Mouse (Mus musculus): ENCODE results near the gene Trpc3.
"Not testable (repeated sequence)": the region's sequence is repeated elsewhere in the genome, so short reads cannot be mapped to it uniquely, and the experiment has no call there.

Gene Trpc3

DNA sequence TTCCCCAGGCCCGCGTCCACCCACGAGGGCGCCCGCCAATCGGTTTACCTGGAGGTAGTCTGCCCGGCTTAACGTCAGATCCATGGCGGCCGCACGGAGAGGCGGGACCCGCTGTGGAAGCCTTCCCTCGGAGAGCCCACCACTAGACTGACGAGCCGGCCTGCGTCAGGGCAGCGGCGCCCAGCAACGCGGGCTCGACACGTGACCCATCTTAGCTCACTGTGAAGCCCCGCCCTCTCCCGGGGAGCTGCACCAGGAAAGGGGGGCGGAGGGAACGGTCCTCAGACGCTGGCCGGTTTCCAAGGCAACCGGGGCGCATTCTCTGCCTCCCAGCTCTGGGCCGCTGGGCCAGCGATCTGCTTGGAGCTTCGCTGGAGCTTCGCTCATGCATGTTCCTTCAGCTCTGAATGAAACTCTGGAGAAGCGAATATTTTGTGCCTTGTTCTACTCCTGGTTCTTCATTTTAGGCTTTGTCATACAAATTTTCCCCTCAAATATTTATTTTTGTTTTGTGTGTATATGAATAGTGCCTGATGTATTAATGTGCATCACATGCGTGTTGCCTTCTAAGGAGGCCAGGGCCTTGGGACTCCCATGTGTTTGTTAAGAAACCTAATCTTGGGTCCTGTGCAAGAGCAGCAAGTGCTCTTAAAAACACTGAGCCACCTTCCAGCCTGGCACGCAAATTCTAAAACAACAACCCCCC lies 76.6 kb downstream of the Trpc3 start, which contains the start of gene Bbs7:
Gene Bbs7 (minus strand): TSS at position 276 of the 706 bp plus-strand sequence.
- CTCF ChIA-PET = interaction anchor here in 1 of 4 experiments (1.0 kb wide), 1 partner anchor 118 kb away, joined by 3 read pairs; no protein-coding TSS in a partner anchor
- POLR2A ChIA-PET = interaction anchor here (0.6 to 1.6 kb wide), 10 partner anchors 8 to 807 kb away, joined by 3 to 10 read pairs (median 3); partner anchors contain the start of genes Ccna2 (in 3 of the 4), Nudt6 (in 1 of the 4) and Spata5 (in 1 of the 4)

DNA sequence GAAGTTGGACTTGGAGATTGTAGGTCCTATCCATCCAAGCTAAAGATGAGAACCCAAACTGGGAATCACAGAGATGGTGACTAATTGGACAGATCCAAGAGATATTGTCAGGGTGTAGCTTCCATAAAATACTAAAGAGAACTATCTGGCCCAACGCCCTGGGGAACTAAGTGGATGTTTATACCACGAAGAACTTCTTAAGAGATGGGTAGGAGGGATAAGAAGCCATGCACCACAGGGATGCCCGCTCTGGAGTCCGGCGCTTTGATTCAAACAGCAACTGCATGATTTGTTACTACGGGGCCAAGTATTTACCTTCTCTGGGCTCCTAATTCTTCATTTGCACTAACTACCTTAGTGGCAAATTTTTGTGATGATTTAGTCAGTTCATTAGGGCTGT lies 77.3 kb downstream of the Trpc3 start:
- POLR2A ChIA-PET = interaction anchor here in 3 of 4 experiments (0.6 to 1.6 kb wide), 7 partner anchors 41 to 807 kb away, joined by 3 to 10 read pairs (median 3); partner anchors contain the start of genes Ccna2 (in 3 of the 3), Nudt6 (in 1 of the 3) and Spata5 (in 1 of the 3)
- CTCF ChIA-PET = interaction anchor here in 1 of 4 experiments (1.0 kb wide), 1 partner anchor 118 kb away, joined by 3 read pairs; no protein-coding TSS in a partner anchor

DNA sequence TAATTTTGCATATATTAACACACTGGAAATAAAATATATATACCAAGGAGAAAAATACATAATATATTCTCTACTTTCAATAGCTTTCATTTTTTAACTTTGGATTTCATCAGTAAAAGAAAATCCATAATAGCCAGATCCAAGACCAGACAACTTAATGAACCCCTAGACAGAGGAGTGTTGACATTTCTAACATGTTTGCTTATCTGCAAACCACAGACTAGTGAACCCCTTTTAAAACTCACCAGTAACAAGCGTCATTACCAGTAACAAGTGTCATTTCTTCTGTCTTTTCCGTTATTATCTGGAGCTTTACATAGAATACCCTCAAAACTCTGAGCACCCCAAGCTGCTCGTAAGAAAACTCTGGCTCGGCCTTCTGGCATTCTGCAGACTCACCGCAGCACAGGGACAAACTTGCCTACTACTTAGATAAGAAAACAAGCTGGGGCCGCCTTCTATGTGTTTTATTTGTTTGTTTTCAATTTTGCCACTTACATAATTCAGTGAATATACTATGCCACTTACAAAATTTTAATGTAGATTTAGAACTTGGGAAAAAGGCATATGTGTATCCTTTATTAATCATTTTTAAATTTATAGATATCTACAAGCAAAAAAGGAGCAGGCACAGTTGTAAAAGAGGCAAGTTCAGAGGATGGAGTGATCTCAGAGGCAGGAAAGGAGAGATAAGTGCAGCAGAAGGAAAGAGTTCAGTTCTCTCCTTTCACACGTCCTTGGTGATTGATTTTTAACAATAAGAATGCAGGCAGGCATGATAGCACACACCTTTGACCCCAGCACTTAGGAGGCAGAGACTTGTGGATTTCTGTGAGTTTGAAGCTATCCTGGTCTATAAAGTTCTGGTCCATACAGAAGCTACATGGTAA lies 83.8 kb downstream of the Trpc3 start:
- CTCF ChIA-PET = no interaction called here
- POLR2A ChIA-PET = interaction anchor here in 1 of 4 experiments (1.2 kb wide), 1 partner anchor 24 kb away, joined by 4 read pairs; no protein-coding TSS in a partner anchor

DNA sequence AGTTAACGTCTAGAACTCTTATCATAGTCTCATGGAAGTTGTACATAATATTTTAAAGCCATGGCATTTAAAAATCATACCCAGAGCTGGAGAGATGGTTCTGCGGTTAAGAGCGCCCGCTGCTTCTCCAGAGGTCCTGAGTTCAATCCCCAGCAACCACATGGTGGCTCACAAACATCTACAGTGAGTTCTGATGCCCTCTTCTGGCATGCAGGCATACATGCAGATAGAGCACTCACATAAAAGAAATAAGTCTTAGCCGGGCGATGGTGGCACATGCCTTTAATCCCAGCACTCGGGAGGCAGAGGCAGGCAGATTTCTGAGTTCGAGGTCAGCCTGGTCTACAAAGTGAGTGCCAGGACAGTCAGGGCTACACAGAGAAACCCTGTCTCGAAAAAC lies 90.2 kb downstream of the Trpc3 start:
- POLR2A ChIA-PET, CTCF ChIA-PET: not testable (repeated sequence)

DNA sequence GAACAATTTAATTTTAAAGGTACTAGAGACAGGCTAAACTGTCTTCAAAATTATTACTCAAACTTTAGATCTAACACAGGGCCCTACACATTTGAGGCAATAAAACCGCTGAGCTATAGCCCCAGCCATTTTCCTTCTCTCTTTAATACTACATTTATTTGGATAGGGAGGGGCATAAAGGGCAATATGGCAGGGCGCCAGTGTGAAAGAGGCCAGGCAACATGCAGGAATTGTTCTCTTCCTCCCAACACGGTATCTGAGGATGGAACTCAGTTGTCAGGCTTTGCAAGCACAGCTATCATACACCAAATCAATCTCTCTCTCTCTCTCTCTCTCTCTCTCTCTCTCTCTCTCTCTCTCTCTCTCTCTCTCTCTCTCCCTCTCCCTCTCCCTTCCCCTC lies 91.2 kb downstream of the Trpc3 start:
- POLR2A ChIA-PET = interaction anchor here in 1 of 4 experiments (0.6 kb wide), 1 partner anchor 847 kb away, joined by 3 read pairs; no protein-coding TSS in a partner anchor
- CTCF ChIA-PET = no interaction called here

DNA sequence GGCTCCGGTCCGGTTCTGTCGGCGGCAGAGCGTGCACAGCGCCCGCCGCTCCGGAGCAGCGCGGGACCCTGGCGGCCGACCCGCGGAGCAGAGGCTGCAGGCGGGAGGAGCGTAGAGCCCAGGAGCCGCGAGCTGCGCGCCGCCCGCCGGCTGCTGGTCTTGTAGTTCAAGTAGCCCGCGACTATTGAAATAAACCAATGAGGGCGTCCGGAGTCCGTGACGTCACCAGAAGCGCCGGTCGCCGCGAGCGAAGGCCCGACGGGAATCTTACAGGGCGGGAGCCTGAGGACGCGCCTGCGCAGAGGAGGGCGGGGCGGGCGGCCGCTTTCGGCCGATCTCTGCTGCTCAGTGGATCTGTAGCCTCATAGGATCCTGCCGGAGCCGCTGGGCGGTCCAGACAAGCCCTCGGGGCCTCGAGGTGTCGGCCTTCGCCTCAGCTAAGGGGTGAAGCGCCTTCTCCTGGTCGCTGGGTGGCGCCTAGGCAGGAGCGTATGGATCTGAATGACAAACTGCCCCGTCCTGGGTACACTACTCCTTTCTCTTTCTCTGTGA lies 118.1 kb downstream of the Trpc3 start, which contains the start of gene Ccna2:
Gene Ccna2 (minus strand): TSS at position 324 of the 552 bp plus-strand sequence.
- ChIA-PET POLR2A (interaction anchor here (0.8 to 12.8 kb wide), 31 partner anchors 10 to 848 kb away, joined by 3 to 116 read pairs (median 5); partner anchors contain the start of genes Exosc9 (in 4 of the 4), Bbs7 (in 3 of the 4), Nudt6 (in 2 of the 4) and Spata5 (in 2 of the 4)), CTCF (interaction anchor here (0.5 to 1.3 kb wide), 20 partner anchors 9 to 826 kb away, joined by 3 to 7 read pairs (median 3); partner anchors contain the start of gene D3Ertd254e (in 1 of the 4))

DNA sequence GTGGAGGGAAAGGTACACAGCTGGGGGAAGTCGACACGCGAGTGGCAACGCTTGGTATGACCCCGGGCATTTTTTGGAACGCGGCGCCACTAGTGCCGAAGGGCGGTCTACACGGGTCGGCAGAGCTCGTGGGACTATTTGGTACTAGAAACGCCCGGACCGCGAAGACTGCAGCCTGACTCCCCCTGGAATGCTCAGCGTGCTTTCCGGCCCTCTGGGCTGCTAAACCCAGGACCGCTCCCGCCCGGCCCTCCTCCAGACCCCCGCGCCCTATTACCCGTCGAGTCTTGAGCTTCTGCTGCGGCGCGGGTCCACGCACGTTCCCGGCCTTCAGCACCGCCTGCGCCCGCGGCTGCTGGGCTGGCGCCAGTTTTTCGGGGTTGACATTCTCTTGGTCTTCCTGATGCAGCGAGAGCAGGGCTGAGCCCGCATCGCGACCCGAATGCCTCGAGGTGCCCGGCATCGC lies 118.6 kb downstream of the Trpc3 start:
- ChIA-PET POLR2A (interaction anchor here (0.6 to 12.8 kb wide), 27 partner anchors 9 to 848 kb away, joined by 3 to 116 read pairs (median 6); partner anchors contain the start of genes Exosc9 (in 4 of the 4), Bbs7 (in 3 of the 4), Trpc3 (in 2 of the 4) and Acad9 (in 1 of the 4)), CTCF (interaction anchor here (0.5 to 1.3 kb wide), 16 partner anchors 8 to 826 kb away, joined by 3 to 7 read pairs (median 3); partner anchors contain the start of gene D3Ertd254e (in 1 of the 4))
